Mouse (Mus musculus) hindbrain, embryonic 15.5 days (tissue): ENCODE results near the gene Klrb1a. TPM values are rescaled to one million over a fixed set of nuclear protein-coding genes. Genes with fewer than 3 reads are reported as not detected.
"Not testable (repeated sequence)": the region's sequence is repeated elsewhere in the genome, so short reads cannot be mapped to it uniquely, and the experiment has no call there.

ENCODE experiments used
- ATAC-seq: fragments of 200-750 bp; cut with Nextera tagmentation; 2 replicates; pipeline ENCODE4 v1.8.0; 2017; ENCODE audit warnings: low read depth, moderate number of reproducible peaks, moderate TSS enrichment; ENCODE audit not compliant: low FRiP score
- H3K27ac ChIP-seq: fragments of 300-500 bp; sonication (generic); replicated peaks from 2 replicates; pipeline ENCODE4 v1.5.1; 2015; ENCODE audit warnings: mild to moderate bottlenecking, inconsistent platforms
- H3K27me3 ChIP-seq: fragments of 300-500 bp; sonication (generic); 2 replicates; pipeline ENCODE4 v1.6.1; 2015; ENCODE audit warnings: control low read depth, inconsistent platforms
- H3K36me3 ChIP-seq: fragments of 300-500 bp; sonication (generic); 2 replicates; pipeline ENCODE4 v1.6.1; 2015; ENCODE audit warnings: control low read depth, inconsistent platforms
- H3K4me1 ChIP-seq: fragments of 300-500 bp; sonication (generic); replicated peaks from 2 replicates; pipeline ENCODE4 v1.6.1; 2015; ENCODE audit warnings: control low read depth, inconsistent platforms
- H3K4me2 ChIP-seq: fragments of 300-500 bp; sonication (generic); 2 replicates; pipeline ENCODE4 v1.6.1; 2015; ENCODE audit warnings: moderate library complexity, mild to moderate bottlenecking, inconsistent platforms
- H3K4me3 ChIP-seq: fragments of 300-500 bp; sonication (generic); 2 replicates; pipeline ENCODE4 v1.5.1; 2015; ENCODE audit warnings: mild to moderate bottlenecking, inconsistent platforms
- H3K9ac ChIP-seq: fragments of 300-500 bp; sonication (generic); 2 replicates; pipeline ENCODE4 v1.6.1; 2015; ENCODE audit warnings: inconsistent platforms
- H3K9me3 ChIP-seq: fragments of 300-500 bp; sonication (generic); 2 replicates; pipeline ENCODE4 v1.6.1; 2016; ENCODE audit warnings: control low read depth, inconsistent platforms
- WGBS: fragments of 180-500 bp; shearing (Covaris S2); methylation state at CpG from one replicate; pipeline ENCODE4 v1.1.7; 2015; 5-methylcytosine and 5-hydroxymethylcytosine counted together
- polyA plus RNA-seq: library from polyadenylated mRNA; unstranded; fragments of >200 nt; fragmentation: Nextera tagmentation; extraction: Ambion mirVana; gene quantifications from 2 replicates; pipeline ENCODE4 v1.2.1, GENCODE M21; 2015

Gene Klrb1a
- polyA plus RNA-seq, 1 experiment from 2014 or later, result not detected

GRCm38 (mm10) chr6:128630912-128631905 lies 7.9 kb upstream of the Klrb1a start:
- WGBS, result 84% methylated on average over 15 of the region's 15 CpGs
- H3K36me3 ChIP-seq, H3K27me3 ChIP-seq, H3K4me1 ChIP-seq, ATAC-seq, H3K9me3 ChIP-seq, H3K9ac ChIP-seq, H3K27ac ChIP-seq, H3K4me2 ChIP-seq, H3K4me3 ChIP-seq: not testable (repeated sequence)

GRCm38 (mm10) chr6:128629771-128630739 lies 6.7 kb upstream of the Klrb1a start:
- not testable (repeated sequence) for H3K9me3 ChIP-seq, H3K4me2 ChIP-seq, H3K4me1 ChIP-seq, H3K27ac ChIP-seq, H3K27me3 ChIP-seq, H3K4me3 ChIP-seq, H3K36me3 ChIP-seq, H3K9ac ChIP-seq
- peak; percentile 96 for ATAC-seq
- WGBS, result 57% methylated on average over 13 of the region's 13 CpGs

GRCm38 (mm10) chr6:128625246-128625645 lies 1.9 kb upstream of the Klrb1a start:
- not testable (repeated sequence) for H3K9me3 ChIP-seq, H3K27ac ChIP-seq, ATAC-seq, H3K27me3 ChIP-seq, H3K9ac ChIP-seq, H3K4me3 ChIP-seq, H3K4me1 ChIP-seq, H3K36me3 ChIP-seq, H3K4me2 ChIP-seq
- 94% methylated on average over 6 of the region's 6 CpGs for WGBS

- Histone ChIP-seq H3K27ac (no peak overlapping the region), H3K4me3 (no peak overlapping the region), H3K4me2 (no peak overlapping the region), H3K36me3 (no peaks in the 10 kb centered on the region), H3K9ac (no peak overlapping the region), H3K27me3 (no peaks in the 10 kb centered on the region), H3K4me1 (no peaks in the 10 kb centered on the region), H3K9me3 (no peaks in the 10 kb centered on the region)
- WGBS, result 92% methylated on average over 4 of the region's 4 CpGs
- ATAC-seq, result no peak
Observed at GRCm38 (mm10) chr6:128624425-128624824, 1.1 kb upstream of the Klrb1a start.

- Histone ChIP-seq H3K27ac (no peak overlapping the region), H3K4me2 (no peak overlapping the region), H3K27me3 (no peaks in the 10 kb centered on the region), H3K9ac (no peak overlapping the region), H3K9me3 (no peaks in the 10 kb centered on the region), H3K36me3 (no peaks in the 10 kb centered on the region), H3K4me1 (no peaks in the 10 kb centered on the region), H3K4me3 (no peak overlapping the region)
- ATAC-seq, result no peak
- WGBS, result 48% methylated on average over 2 of the region's 2 CpGs
Observed at GRCm38 (mm10) chr6:128622733-128623132, 600 bp downstream of the Klrb1a start.

- no peak for ATAC-seq
- no peak overlapping the region for H3K27ac ChIP-seq
- peaks cover 7% of the 10 kb centered on the region for H3K4me1 ChIP-seq
- H3K4me2 ChIP-seq, result no peak overlapping the region
- H3K9ac ChIP-seq, result no peak overlapping the region
- no peaks in the 10 kb centered on the region for H3K36me3 ChIP-seq
- no peaks in the 10 kb centered on the region for H3K27me3 ChIP-seq
- H3K9me3 ChIP-seq, result no peaks in the 10 kb centered on the region
- H3K4me3 ChIP-seq, result no peak overlapping the region
- WGBS, result 72% methylated on average over 9 of the region's 9 CpGs
Observed at GRCm38 (mm10) chr6:128606350-128606749, 17.0 kb downstream of the Klrb1a start.

- Histone ChIP-seq H3K4me2 (no peak overlapping the region), H3K27ac (no peak overlapping the region), H3K9me3 (no peaks in the 10 kb centered on the region), H3K36me3 (no peaks in the 10 kb centered on the region), H3K4me3 (no peak overlapping the region), H3K27me3 (no peaks in the 10 kb centered on the region), H3K4me1 (peaks cover 7% of the 10 kb centered on the region), H3K9ac (no peak overlapping the region)
- ATAC-seq, result no peak
- WGBS, result 42% methylated on average over 5 of the region's 5 CpGs
Observed at GRCm38 (mm10) chr6:128604512-128604911, 18.8 kb downstream of the Klrb1a start.

GRCm38 (mm10) chr6:128602463-128603201 lies 20.7 kb downstream of the Klrb1a start:
- Histone ChIP-seq H3K9ac (no peak overlapping the region), H3K4me1 (peaks cover 7% of the 10 kb centered on the region), H3K4me3 (peak overlapping the region; percentile 16), H3K27ac (no peak overlapping the region; the same call in 1 of the 2 replicates), H3K9me3 (no peaks in the 10 kb centered on the region), H3K27me3 (no peaks in the 10 kb centered on the region), H3K4me2 (peak overlapping the region; percentile 39), H3K36me3 (no peaks in the 10 kb centered on the region)
- peak; percentile 87 for ATAC-seq
- WGBS, result 37% methylated on average over 10 of the region's 10 CpGs

- H3K27ac ChIP-seq, result no peak overlapping the region; the same call in 1 of the 2 replicates
- peak overlapping the region; percentile 39 for H3K4me2 ChIP-seq
- peak overlapping the region; percentile 16 for H3K4me3 ChIP-seq
- H3K27me3 ChIP-seq, result no peaks in the 10 kb centered on the region
- WGBS, result 21% methylated on average over 3 of the region's 3 CpGs
- H3K36me3 ChIP-seq, result no peaks in the 10 kb centered on the region
- peaks cover 10% of the 10 kb centered on the region for H3K4me1 ChIP-seq
- no peak for ATAC-seq
- no peak overlapping the region for H3K9ac ChIP-seq
- no peaks in the 10 kb centered on the region for H3K9me3 ChIP-seq
Observed at GRCm38 (mm10) chr6:128602026-128602425, 21.3 kb downstream of the Klrb1a start.

- WGBS, result 60% methylated on average over 4 of the region's 4 CpGs
- Histone ChIP-seq H3K27ac (no peak overlapping the region), H3K4me1 (peaks cover 14% of the 10 kb centered on the region), H3K9ac (no peak overlapping the region), H3K36me3 (no peaks in the 10 kb centered on the region), H3K9me3 (no peaks in the 10 kb centered on the region), H3K4me3 (no peak overlapping the region), H3K27me3 (no peaks in the 10 kb centered on the region), H3K4me2 (no peak overlapping the region)
- no peak for ATAC-seq
Observed at GRCm38 (mm10) chr6:128599555-128599954, 23.8 kb downstream of the Klrb1a start.

GRCm38 (mm10) chr6:128598256-128599047 lies 24.9 kb downstream of the Klrb1a start:
- no peaks in the 10 kb centered on the region for H3K36me3 ChIP-seq
- no peak overlapping the region for H3K4me3 ChIP-seq
- WGBS, result 66% methylated on average over 2 of the region's 2 CpGs
- no peak overlapping the region for H3K9ac ChIP-seq
- ATAC-seq, result no peak
- H3K9me3 ChIP-seq, result no peaks in the 10 kb centered on the region
- peaks cover 14% of the 10 kb centered on the region for H3K4me1 ChIP-seq
- no peak overlapping the region for H3K4me2 ChIP-seq
- no peaks in the 10 kb centered on the region for H3K27me3 ChIP-seq
- no peak overlapping the region for H3K27ac ChIP-seq
